Mouse (Mus musculus) liver (tissue): ENCODE data around the gene Ppox.
A peak's percentile ranks its signal among the peaks of the same experiment; 100 is the strongest.
"Not testable (repeated sequence)": the region's sequence is repeated elsewhere in the genome, so short reads cannot be mapped to it uniquely, and the experiment has no call there.

Experiments
- DNase-seq: peaks from one replicate; pipeline ENCODE4 v3.0.0-alpha.2; 2020; ENCODE audit warnings: mixed read lengths

Ppox gene

DNA sequence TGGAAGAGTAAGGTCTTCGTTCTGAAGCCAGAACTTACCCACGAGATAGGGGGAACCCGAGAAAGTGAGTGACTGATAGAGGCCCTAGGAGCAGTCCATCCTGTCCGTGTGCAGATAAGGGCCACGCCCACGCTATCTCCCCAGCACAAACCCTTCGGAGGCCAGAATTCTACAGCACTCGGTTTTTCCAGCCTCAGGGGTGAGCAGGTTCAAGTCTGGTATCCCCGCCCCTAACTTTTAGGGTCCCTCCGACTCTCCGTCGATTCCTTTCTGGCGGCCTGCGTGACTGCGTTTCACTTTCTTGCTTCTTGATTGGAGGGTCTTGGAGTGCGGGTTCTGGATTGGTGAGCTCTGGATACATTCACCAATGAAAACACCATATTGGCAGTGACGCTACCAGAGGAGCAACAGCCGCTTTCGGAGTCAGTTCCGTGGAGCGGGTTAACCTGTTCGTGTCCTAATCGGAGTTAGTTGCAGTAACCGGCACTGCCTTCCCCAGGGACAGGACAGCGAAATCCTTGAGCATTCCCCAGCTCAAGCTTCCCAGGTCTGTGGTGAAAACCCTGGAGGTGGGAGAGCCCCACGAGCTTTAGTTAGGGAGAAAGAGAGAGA, at the start of gene Ppox:
TSS of gene Ppox (minus strand) at position 271 of the 612 bp plus-strand sequence.
- DNase-seq: peak; percentile 95

DNA sequence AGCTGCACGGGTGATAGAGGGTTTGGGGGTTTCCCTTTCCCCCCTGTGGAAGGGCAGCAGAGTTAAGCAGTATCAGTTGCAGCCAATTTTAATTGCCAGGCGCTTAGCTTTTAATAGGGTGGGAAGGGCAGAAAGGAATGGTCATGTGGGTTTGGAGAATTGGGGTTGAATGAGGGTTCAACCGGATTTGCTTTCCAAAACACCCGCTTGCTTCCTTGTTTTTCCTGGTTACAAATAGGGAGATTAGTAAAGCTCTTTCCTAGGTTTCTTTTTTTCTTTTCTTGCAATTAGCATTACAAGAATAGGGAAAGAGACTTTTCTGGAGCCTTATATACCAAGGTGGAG, 49.2 kb upstream of the Ppox start:
- DNase-seq: no peak

DNA sequence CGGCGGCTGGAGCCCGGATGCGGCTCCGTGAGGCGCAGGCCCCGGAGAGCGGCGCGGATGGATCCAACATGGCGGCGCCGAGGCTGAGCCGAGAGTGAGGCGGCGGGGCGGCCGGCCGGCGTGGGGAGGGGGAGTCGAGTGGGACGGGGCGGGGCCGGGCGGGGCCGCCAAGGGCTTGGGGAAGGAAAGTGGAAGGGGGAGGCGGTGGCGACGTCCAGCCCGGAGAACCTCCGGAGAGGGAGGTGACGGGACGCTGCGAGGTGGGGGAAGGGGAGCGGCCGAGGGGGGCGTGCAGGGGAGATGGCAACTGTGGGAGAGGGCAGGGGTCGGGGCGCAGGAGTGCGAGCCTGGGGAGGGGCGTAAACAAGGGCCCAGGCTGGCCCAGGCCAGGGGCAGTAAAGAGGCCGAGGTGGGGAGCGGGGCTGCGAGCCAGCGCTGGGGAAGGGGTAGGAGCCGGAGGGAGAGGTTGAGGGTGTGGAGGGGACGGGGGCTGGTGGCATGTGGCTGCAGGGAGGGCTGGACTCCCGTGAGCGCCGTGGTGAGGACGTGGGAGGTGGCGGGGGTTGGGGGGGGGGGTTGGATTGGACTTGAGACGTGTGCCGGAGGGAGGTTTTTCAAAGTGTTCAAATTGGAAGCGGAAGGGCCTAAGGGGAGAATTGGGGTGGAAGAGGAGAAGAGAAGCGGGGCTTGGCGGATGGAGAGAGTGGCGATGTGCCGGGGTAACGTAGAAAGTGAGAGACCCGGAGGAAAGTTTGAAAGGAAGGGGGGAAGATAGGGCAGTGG, 48.6 kb upstream of the Ppox start:
- DNase-seq: peak; percentile 86

DNA sequence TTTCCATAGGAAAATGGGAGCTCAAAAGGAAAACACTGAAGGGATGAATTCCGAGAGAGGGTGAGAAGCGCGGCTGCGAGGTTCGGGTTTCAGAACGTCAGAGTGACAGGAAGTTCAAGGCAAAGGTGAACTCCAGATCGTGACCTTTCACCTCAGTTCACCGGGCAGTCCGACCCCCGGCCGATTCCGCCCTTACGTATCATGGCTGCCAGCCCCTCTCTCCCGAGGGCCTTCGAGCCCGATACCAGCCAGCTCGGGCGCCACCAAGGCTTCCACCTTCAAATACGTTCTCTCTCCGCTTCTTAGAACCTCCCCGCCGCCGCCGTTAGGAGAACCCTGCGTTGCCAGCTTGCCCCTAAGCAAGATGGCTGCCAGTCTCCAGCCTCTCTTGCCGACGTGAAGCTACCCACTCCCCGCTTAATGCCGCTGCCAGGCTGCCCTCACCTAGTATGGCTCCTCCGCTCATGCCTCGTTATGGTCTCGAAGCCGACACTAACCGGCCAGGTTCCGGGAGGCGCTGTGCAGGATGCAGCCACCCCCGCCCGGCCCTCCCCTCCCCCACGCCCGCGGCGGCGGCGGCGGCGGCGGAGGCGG, 48.0 kb upstream of the Ppox start, which contains the start of gene Dedd:
TSS of gene Dedd (plus strand) at position 307 of the 594 bp plus-strand sequence.
- peak; percentile 89 for DNase-seq

DNA sequence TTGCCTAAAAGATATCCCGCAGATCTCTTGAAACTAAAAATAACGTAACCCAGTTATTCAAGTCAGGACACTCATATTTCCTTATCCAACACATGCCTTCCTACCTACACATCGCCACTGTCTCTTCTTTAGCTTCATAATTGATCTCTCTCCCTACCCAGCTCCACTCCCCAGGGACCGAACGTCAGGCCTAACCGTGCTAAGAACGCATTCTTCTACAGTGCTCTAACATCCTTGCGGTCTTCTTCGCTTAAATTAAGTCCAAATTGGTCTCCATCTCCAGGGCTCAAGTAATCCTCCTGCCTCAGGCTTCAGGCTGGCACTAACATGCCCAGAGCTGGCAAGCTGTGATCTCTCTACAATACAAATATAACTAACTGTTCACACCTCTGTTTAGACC, 47.3 kb upstream of the Ppox start:
- DNase-seq: peak; percentile 25

DNA sequence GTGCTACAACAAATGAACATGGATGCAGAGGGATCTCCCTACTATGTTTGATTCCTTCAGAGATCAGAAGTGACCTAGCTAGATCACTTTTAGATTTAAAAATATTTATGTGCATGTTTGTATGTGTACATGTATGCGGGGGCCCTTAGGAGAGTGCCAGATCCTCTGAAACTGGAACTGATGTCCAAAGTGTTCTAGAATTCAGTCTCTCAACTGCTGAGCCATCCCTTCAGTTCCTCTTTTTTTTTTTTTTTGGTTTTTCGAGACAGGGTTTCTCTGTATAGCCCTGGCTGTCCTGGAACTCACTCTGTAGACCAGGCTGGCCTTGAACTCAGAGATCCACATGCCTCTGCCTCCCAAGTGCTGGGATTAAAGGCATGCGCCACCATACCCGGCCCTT, 45.6 kb upstream of the Ppox start:
- not testable (repeated sequence) for DNase-seq

DNA sequence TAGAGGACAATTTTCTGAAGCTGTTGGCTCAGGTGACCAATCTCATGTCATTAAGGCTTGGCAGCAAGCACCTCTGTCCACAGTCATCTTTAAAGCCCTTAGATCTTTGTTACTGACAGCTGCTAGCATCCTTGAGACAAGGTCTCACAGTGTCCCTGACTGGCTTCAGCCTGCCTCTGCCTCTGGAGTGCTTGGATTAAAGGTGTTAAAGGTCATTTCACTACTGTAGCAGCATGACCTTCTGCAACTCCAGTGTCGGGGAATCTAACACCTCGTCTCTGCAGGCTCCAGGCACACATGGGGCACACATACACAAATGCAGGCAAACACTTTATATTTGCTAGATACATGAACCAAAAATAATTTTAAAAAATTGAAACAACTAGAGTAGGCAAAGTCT, 44.6 kb upstream of the Ppox start:
- DNase-seq: no peak

DNA sequence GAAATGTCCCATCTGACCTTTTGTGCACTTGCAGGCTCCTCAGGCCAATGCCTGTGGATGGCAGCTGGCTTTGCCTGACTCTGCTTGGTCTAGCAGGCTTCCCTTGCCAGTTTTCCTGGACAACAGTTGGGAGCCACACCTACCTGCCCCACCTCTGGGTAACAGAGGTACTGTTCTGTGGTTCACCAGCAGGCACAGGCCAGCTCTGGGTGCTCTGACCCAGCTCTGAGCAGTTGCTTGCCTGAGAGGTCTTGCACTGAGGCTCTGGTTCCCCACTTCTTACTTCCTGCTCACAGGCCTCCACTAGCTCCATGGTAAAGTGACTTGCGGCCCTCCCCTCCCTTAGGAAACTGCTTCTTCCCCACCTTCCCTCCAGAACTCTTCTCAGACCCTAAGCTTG, 41.0 kb upstream of the Ppox start:
- DNase-seq: no peak

DNA sequence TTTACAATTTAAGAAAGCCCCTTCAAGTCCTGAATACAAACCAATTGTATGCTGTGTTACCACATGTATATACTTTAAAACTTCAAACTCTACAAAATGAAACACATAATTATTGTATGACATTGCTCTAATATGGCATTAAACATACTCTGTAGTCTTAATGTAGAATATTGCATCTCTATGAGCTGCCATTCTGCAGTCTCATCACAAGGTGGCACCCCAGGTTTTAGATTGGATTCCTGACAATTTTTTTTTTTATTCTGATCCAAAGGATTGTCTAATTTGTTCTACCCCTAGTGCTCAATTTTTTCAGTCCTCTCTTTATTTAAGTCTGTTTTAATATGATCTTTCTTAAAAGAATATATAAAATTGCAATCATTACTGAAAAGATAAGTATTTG, 40.4 kb upstream of the Ppox start:
- DNase-seq: no peak

DNA sequence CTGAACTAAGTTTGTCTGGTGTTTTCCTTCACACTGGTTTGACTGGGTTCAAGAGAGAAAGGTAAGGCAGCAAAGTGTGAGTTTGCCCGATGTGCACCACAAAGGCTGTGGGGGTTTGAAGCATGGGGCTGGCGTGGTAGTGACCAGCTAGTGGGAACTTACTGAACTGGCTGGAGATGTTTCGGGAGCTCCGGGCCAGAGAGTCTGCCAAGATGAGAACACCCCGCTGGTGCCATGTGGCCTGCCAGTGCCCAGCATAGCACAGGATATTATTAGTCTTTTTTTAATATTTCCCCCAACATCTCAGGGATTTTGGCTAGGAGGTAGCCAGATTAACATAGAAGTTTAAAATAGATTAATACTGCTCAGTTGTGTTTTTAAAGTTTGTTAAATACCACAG, 39.2 kb upstream of the Ppox start:
- no peak for DNase-seq

DNA sequence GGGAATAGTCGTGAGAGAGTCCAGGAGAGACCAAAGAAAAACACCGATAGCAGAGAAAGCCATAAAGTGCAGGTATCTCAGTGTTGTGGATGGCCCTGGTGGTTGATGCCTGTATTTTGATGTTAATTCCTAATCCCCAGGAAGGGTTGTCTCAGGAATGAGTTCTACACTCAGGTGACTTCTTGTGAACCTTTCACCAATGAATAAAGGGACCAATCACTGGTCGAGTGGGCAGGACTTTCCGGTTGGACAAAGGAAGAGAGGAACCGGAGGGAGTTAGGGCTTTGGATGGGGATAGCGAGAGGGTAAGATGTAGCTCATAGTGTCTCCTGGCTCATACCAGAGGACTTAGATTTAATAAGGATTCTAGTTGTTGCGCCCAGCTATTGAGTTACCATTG, 38.8 kb upstream of the Ppox start:
- DNase-seq: no peak

DNA sequence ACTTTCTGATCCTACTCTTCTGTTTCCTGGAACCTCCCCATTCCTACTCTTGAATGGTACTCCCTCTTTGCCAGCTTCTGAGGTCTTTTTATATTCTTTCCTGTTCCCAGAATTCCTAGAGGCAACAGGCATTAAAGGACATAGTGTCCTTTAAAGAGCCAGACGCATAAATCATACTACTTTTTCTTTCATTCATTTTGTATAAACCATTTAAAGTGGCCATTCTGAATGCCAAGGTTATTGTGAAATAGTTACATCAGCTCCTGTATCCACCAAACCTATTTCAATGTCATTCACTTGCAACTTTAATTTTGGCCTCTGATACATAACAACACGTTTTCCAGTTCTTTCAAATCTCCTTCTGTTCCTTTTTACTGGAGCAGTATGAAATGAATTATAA, 28.3 kb upstream of the Ppox start:
- no peak for DNase-seq

DNA sequence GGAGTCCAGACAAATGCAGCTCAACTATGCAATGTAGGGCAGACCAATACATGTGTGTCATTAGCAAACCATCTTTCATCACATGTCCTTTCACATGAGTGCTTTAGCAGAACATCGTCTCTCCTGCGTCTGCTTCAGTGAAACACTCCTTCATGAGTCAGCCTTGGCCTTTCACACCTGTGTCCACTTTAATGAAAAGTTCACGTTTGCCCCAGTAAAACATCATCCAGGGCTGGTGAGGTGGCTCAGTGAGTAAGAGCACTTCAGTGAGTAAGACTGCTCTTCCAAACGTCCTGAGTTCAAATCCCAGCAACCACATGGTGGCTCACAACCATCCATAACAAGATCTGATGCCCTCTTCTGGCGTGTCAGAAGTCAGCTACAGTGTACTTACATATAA, 25.2 kb upstream of the Ppox start:
- not testable (repeated sequence) for DNase-seq

DNA sequence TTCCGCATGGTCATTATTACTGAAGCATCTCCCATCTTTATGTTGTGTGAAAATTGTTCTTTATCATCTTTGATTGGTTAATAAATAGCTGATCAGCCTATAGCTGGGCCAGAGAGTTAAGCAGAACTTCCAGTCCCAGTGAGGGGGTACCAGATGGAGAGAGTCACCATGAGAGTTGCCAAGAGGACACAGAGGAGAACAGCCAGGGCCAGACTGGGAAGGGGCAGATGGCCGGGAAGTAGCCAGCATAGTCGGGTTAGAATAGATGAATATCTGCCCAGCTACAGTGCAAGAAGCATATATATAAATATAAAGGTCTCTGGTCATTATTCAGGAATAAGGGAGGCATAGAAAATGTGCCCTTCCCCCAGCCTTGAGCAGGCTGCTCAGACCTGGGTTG, 17.2 kb upstream of the Ppox start:
- DNase-seq: no peak

DNA sequence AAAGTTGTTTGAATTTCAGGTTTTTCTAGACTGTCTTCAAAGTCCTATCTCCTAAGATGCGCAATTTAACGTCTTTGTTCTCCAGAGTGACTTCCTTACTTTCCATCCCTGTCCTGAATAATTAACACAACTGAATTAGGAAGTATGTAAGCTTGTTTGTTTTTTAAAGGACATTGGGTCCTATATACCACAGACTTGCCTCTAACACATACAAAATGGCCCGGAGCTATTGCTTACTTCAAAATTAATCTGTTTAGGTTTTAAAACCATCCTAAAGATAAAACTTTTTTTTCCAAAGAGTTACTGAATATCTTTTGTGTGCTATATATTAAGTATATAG, 14.0 kb upstream of the Ppox start:
- DNase-seq: no peak

DNA sequence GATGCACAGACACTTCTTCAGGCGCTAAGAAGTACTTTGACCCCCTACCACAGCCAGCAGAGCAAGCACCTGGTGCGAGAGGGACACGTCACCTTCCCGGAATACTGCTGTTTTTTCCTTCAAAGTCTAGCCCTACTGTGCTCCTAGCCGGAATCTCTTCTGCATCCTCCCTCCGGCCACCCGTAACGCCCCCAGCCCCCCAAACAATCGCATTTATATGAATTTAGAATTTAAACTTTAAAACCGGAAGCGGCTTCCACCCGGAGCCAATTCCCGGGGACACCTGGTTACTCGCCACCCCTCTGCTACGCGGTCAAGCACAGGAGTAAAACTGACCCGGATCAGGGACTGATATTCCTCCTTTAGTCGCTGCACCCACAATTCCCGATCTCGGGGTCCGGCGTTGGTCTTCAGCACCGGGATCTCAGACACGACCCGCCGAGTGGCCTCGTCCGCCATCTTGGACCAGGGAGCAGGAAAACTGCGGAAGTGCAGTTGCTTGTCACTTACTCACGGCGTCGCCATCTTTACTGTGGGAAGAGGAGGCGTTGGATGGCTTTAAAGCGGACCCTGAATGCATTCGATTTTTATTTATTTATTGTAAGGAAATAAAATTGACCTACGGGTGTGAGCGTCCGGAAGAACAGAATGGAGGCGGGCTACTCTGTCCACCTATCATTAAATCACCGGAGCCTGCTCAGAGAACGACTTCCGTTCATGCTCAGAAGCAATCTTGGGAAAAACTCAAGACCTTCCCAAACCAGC, 13.5 kb upstream of the Ppox start, which contains the start of gene Ufc1:
TSS of gene Ufc1 (minus strand) at position 727 of the 765 bp plus-strand sequence.
- DNase-seq: peak; percentile 81

DNA sequence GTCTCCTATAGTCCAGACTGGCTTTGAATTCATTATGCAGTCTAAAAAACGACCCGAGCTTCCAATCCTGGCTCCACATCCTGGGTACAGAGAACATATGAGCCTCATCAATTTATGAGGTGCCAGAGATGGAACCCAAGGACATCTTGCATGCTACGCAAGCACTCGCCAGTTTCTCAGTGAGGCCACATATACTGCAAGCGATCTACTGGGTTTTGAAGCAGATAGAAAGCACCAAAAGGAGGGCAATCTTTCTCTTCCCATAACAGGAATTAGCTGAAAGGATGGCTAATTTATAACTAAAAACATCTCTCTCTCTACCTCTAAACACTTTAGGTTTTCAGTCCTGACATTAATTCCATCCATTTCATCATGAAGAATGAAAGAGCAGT, 12.9 kb upstream of the Ppox start:
- no peak for DNase-seq

DNA sequence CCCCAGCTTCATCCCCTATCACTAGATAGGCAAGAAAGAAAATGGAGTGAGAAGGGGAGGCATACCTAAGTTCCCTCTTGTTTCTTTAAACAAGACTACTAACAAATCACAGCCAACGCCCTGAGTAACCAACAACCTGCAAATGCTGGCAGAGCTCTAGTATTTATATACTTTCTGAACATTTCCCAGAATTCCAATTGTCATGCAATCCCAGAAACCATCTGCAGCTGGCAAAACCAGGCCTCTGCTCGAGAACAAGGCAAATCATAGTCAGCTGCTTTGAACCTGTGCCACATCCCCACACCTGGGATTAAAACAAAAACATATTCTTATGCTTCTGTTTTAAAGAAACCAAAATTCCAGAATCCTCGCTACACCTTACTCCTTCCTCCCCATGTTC, 12.4 kb upstream of the Ppox start:
- DNase-seq: no peak

DNA sequence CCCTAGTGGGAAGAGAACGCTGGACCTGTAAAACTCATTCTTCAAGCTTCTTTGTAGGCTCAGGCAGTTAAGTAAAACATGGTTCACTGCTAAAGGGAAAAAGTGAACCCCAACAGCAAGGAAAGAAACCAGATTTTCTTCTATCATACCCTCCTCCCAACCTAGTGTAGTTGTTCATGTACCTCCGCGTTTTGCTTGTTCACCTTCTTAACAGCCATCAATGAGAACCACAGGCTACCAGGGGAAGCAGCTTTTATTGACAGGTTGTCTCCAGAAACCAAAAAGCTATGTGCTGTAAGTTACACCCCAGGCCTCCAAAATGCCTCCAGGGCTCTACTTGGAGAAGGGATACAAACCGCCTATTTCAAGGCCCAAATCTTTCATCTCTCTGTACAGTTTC, 7.3 kb upstream of the Ppox start:
- DNase-seq: no peak

DNA sequence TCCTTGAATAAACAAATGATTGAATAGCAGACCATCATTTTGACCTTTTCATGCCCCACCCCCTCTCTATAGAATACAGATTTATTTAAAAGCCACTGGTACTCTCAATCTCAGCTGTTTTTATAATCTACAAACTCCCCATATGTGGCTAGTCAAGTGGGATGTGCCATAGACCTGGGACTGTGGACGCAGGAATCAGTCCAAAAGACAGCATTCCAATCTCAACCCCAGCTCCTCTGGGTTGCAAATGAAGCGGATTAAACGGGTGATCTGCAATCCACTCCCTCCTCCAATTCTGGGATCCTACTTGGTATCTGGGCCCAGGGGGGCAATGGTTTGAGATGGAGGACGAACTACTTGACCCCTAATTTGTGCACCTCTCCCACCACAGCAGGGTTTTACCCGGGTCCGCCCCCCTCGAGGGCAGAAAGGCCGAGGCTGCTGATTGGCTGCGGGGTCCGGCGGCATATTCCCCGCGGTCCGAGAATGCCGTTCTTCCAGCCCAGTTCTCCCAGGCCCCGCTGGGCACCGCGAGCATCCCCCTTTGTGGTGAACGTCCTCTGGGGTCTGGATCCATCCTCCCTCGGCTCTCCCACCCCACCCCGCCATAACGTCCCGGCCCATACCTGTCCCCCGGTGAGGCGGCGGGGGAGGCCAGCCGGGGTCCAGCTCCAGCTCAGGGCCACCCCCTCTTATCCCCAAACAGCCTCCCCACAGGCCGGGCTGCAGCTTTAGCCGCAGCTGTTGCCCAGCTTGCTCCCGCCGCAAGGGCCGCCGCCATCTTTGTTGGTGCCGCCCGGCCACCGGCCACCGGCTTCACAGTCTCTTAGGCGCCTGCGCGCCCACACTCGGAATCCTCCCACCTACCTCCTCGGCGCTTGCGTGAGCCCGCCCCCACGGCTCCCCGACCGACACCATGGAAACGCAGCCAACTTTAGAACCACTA, 6.4 kb upstream of the Ppox start, which contains the start of gene Usp21:
TSS of gene Usp21 (minus strand) at position 856 of the 946 bp plus-strand sequence.
- DNase-seq: peak; percentile 95

DNA sequence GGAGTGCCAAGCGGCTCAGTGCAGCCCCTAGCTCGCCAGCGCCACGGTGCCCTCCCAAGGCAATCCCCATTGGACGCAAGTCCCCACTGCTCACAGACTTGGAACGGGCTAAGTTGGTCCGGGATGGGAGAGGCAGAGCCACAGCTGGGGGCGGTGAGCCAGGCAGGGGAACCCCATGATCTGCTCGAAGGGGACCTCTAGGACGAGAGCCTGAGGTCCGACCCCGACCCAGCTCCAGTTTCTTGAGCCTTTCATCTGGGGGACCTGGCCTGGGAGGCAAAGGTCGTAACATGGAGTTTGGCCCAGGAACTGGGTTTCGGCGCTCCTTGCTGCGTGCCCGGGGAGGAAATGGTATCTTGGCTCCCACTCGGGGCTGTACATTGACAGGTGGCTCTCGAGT, 5.5 kb upstream of the Ppox start:
- DNase-seq: no peak
